Mouse (Mus musculus): Measurements from ENCODE around the gene Cdkal1. TPM values are rescaled to one million over a fixed set of nuclear protein-coding genes. Genes with fewer than 3 reads are reported as not detected.

The Cdkal1 gene
- polyA plus RNA-seq, 1 experiment from 2014 or later, result 34.0 TPM

- ATAC-seq (ENCODE audit: insufficient number of reproducible peaks, low FRiP score, low TSS enrichment, low read depth) (no peak), DNase-seq (ENCODE audit: low spot score) (no peak)
- H3K4me3 ChIP-seq (ENCODE audit: low read depth, low read length), result peak overlapping the region; percentile 78
- peak overlapping the region; percentile 78 for H3K27ac ChIP-seq (replicated peaks; ENCODE audit: low read depth, low read length)
- H3K27me3 ChIP-seq (ENCODE audit: control insufficient read depth, insufficient read depth, low read length), result no peaks in the 10 kb centered on the region
- no peaks in the 10 kb centered on the region for H3K9me3 ChIP-seq (ENCODE audit: control insufficient read depth, low read length)
- H3K36me3 ChIP-seq (ENCODE audit: control insufficient read depth, insufficient read depth, low read length), result peaks cover 2% of the 10 kb centered on the region; the same call in 1 of the 2 replicates
- H3K4me2 ChIP-seq (ENCODE audit: low read depth, severe bottlenecking), result peak overlapping the region; percentile 49
- WGBS, result under 1% methylated on average over 5 of the region's 5 CpGs
- no peaks in the 10 kb centered on the region for H3K4me1 ChIP-seq (ENCODE audit: control insufficient read depth, insufficient read depth, low read length)
- peak overlapping the region; percentile 88 for H3K9ac ChIP-seq (ENCODE audit: low read length)
Measured at GRCm38 (mm10) chr13:29854876-29855275, 598 bp downstream of the Cdkal1 start.

- H3K4me1 ChIP-seq (ENCODE audit: control insufficient read depth, insufficient read depth, low read length), result no peaks in the 10 kb centered on the region
- 66% methylated on average over 5 of the region's 5 CpGs for WGBS
- H3K4me3 ChIP-seq (ENCODE audit: low read depth, low read length), result no peak overlapping the region
- ATAC-seq (ENCODE audit: insufficient number of reproducible peaks, low FRiP score, low TSS enrichment, low read depth) (no peak), DNase-seq (ENCODE audit: low spot score) (no peak)
- H3K27me3 ChIP-seq (ENCODE audit: control insufficient read depth, insufficient read depth, low read length), result no peaks in the 10 kb centered on the region
- H3K27ac ChIP-seq (replicated peaks; ENCODE audit: low read depth, low read length), result no peak overlapping the region
- no peak overlapping the region for H3K9ac ChIP-seq (ENCODE audit: low read length)
- 0 out of 2 replicates have a peak, but pooled peaks cover 2% of the 10 kb centered on the region for H3K36me3 ChIP-seq (ENCODE audit: control insufficient read depth, insufficient read depth, low read length)
- H3K9me3 ChIP-seq (ENCODE audit: control insufficient read depth, low read length), result no peaks in the 10 kb centered on the region
- H3K4me2 ChIP-seq (ENCODE audit: low read depth, severe bottlenecking), result no peak overlapping the region
Measured at GRCm38 (mm10) chr13:29838409-29839047, 16.9 kb downstream of the Cdkal1 start.

GRCm38 (mm10) chr13:29835170-29835569 is 20.3 kb downstream of the Cdkal1 start:
- H3K36me3 ChIP-seq (ENCODE audit: control insufficient read depth, insufficient read depth, low read length), result 0 out of 2 replicates have a peak, but pooled peaks cover 2% of the 10 kb centered on the region
- no peak overlapping the region for H3K27ac ChIP-seq (replicated peaks; ENCODE audit: low read depth, low read length)
- H3K4me3 ChIP-seq (ENCODE audit: low read depth, low read length), result no peak overlapping the region
- H3K4me2 ChIP-seq (ENCODE audit: low read depth, severe bottlenecking), result no peak overlapping the region
- no peak overlapping the region for H3K9ac ChIP-seq (ENCODE audit: low read length)
- H3K27me3 ChIP-seq (ENCODE audit: control insufficient read depth, insufficient read depth, low read length), result no peaks in the 10 kb centered on the region
- no peaks in the 10 kb centered on the region for H3K4me1 ChIP-seq (ENCODE audit: control insufficient read depth, insufficient read depth, low read length)
- 44% methylated on average over 4 of the region's 4 CpGs for WGBS
- no peaks in the 10 kb centered on the region for H3K9me3 ChIP-seq (ENCODE audit: control insufficient read depth, low read length)
- DNase-seq (ENCODE audit: low spot score), result peak; percentile 61
- no peak for ATAC-seq (ENCODE audit: insufficient number of reproducible peaks, low FRiP score, low TSS enrichment, low read depth)

GRCm38 (mm10) chr13:29833751-29834150 is 21.7 kb downstream of the Cdkal1 start:
- H3K9me3 ChIP-seq (ENCODE audit: control insufficient read depth, low read length), result no peaks in the 10 kb centered on the region
- 0 out of 2 replicates have a peak, but pooled peaks cover 2% of the 10 kb centered on the region for H3K36me3 ChIP-seq (ENCODE audit: control insufficient read depth, insufficient read depth, low read length)
- H3K4me3 ChIP-seq (ENCODE audit: low read depth, low read length), result no peak overlapping the region
- 78% methylated on average over 8 of the region's 8 CpGs for WGBS
- no peak overlapping the region for H3K9ac ChIP-seq (ENCODE audit: low read length)
- no peak overlapping the region for H3K27ac ChIP-seq (replicated peaks; ENCODE audit: low read depth, low read length)
- H3K4me2 ChIP-seq (ENCODE audit: low read depth, severe bottlenecking), result no peak overlapping the region
- no peak for ATAC-seq (ENCODE audit: insufficient number of reproducible peaks, low FRiP score, low TSS enrichment, low read depth)
- no peak for DNase-seq (ENCODE audit: low spot score)
- no peaks in the 10 kb centered on the region for H3K4me1 ChIP-seq (ENCODE audit: control insufficient read depth, insufficient read depth, low read length)
- H3K27me3 ChIP-seq (ENCODE audit: control insufficient read depth, insufficient read depth, low read length), result no peaks in the 10 kb centered on the region

GRCm38 (mm10) chr13:29831126-29831525 is 24.3 kb downstream of the Cdkal1 start:
- Histone ChIP-seq H3K4me3 (ENCODE audit: low read depth, low read length) (no peak overlapping the region), H3K27ac (replicated peaks; ENCODE audit: low read depth, low read length) (no peak overlapping the region), H3K27me3 (ENCODE audit: control insufficient read depth, insufficient read depth, low read length) (no peaks in the 10 kb centered on the region), H3K36me3 (ENCODE audit: control insufficient read depth, insufficient read depth, low read length) (no peaks in the 10 kb centered on the region), H3K9ac (ENCODE audit: low read length) (no peak overlapping the region), H3K9me3 (ENCODE audit: control insufficient read depth, low read length) (no peaks in the 10 kb centered on the region), H3K4me2 (ENCODE audit: low read depth, severe bottlenecking) (no peak overlapping the region), H3K4me1 (ENCODE audit: control insufficient read depth, insufficient read depth, low read length) (no peaks in the 10 kb centered on the region)
- 79% methylated on average over 4 of the region's 4 CpGs for WGBS
- DNase-seq (ENCODE audit: low spot score), result no peak
- ATAC-seq (ENCODE audit: insufficient number of reproducible peaks, low FRiP score, low TSS enrichment, low read depth), result no peak

GRCm38 (mm10) chr13:29828032-29828431 is 27.4 kb downstream of the Cdkal1 start:
- no peak overlapping the region for H3K27ac ChIP-seq (replicated peaks; ENCODE audit: low read depth, low read length)

GRCm38 (mm10) chr13:29826469-29826868 is 29.0 kb downstream of the Cdkal1 start:
- H3K4me2 ChIP-seq (ENCODE audit: low read depth, severe bottlenecking), result no peak overlapping the region
- no peak overlapping the region for H3K27ac ChIP-seq (replicated peaks; ENCODE audit: low read depth, low read length)
- no peaks in the 10 kb centered on the region for H3K4me1 ChIP-seq (ENCODE audit: control insufficient read depth, insufficient read depth, low read length)
- no peak overlapping the region for H3K4me3 ChIP-seq (ENCODE audit: low read depth, low read length)
- WGBS, result 72% methylated on average over 2 of the region's 2 CpGs
- no peaks in the 10 kb centered on the region for H3K27me3 ChIP-seq (ENCODE audit: control insufficient read depth, insufficient read depth, low read length)
- H3K9me3 ChIP-seq (ENCODE audit: control insufficient read depth, low read length), result no peaks in the 10 kb centered on the region
- ATAC-seq (ENCODE audit: insufficient number of reproducible peaks, low FRiP score, low TSS enrichment, low read depth), result no peak
- no peak overlapping the region for H3K9ac ChIP-seq (ENCODE audit: low read length)
- DNase-seq (ENCODE audit: low spot score), result no peak
- no peaks in the 10 kb centered on the region for H3K36me3 ChIP-seq (ENCODE audit: control insufficient read depth, insufficient read depth, low read length)

More at GRCm38 (mm10) chr13:29828032-29828431, 27.4 kb downstream of the Cdkal1 start:
- Histone ChIP-seq H3K27me3 (ENCODE audit: control insufficient read depth, insufficient read depth, low read length) (no peaks in the 10 kb centered on the region), H3K4me1 (ENCODE audit: control insufficient read depth, insufficient read depth, low read length) (no peaks in the 10 kb centered on the region), H3K9ac (ENCODE audit: low read length) (no peak overlapping the region), H3K36me3 (ENCODE audit: control insufficient read depth, insufficient read depth, low read length) (no peaks in the 10 kb centered on the region), H3K4me2 (ENCODE audit: low read depth, severe bottlenecking) (no peak overlapping the region), H3K4me3 (ENCODE audit: low read depth, low read length) (no peak overlapping the region), H3K9me3 (ENCODE audit: control insufficient read depth, low read length) (no peaks in the 10 kb centered on the region)
- ATAC-seq (ENCODE audit: insufficient number of reproducible peaks, low FRiP score, low TSS enrichment, low read depth) (no peak), DNase-seq (ENCODE audit: low spot score) (no peak)
- WGBS, result 29% methylated on average over 1 of the region's 1 CpGs

GRCm38 (mm10) chr13:29826041-29826440 is 29.4 kb downstream of the Cdkal1 start:
- no peak overlapping the region for H3K4me3 ChIP-seq (ENCODE audit: low read depth, low read length)
- no peak overlapping the region for H3K4me2 ChIP-seq (ENCODE audit: low read depth, severe bottlenecking)
- no peak for ATAC-seq (ENCODE audit: insufficient number of reproducible peaks, low FRiP score, low TSS enrichment, low read depth)
- no peak overlapping the region for H3K27ac ChIP-seq (replicated peaks; ENCODE audit: low read depth, low read length)
- no peak overlapping the region for H3K9ac ChIP-seq (ENCODE audit: low read length)
- no peak for DNase-seq (ENCODE audit: low spot score)
- H3K9me3 ChIP-seq (ENCODE audit: control insufficient read depth, low read length), result no peaks in the 10 kb centered on the region
- H3K27me3 ChIP-seq (ENCODE audit: control insufficient read depth, insufficient read depth, low read length), result no peaks in the 10 kb centered on the region
- no peaks in the 10 kb centered on the region for H3K4me1 ChIP-seq (ENCODE audit: control insufficient read depth, insufficient read depth, low read length)
- no peaks in the 10 kb centered on the region for H3K36me3 ChIP-seq (ENCODE audit: control insufficient read depth, insufficient read depth, low read length)

- H3K9me3 ChIP-seq (ENCODE audit: control insufficient read depth, low read length), result no peaks in the 10 kb centered on the region
- H3K4me2 ChIP-seq (ENCODE audit: low read depth, severe bottlenecking), result no peak overlapping the region
- H3K36me3 ChIP-seq (ENCODE audit: control insufficient read depth, insufficient read depth, low read length), result no peaks in the 10 kb centered on the region
- no peak overlapping the region for H3K4me3 ChIP-seq (ENCODE audit: low read depth, low read length)
- no peak for ATAC-seq (ENCODE audit: insufficient number of reproducible peaks, low FRiP score, low TSS enrichment, low read depth)
- H3K27me3 ChIP-seq (ENCODE audit: control insufficient read depth, insufficient read depth, low read length), result no peaks in the 10 kb centered on the region
- WGBS, result 84% methylated on average over 4 of the region's 4 CpGs
- H3K9ac ChIP-seq (ENCODE audit: low read length), result no peak overlapping the region
- H3K4me1 ChIP-seq (ENCODE audit: control insufficient read depth, insufficient read depth, low read length), result no peaks in the 10 kb centered on the region
- no peak overlapping the region for H3K27ac ChIP-seq (replicated peaks; ENCODE audit: low read depth, low read length)
- DNase-seq (ENCODE audit: low spot score), result no peak
Measured at GRCm38 (mm10) chr13:29824797-29825196, 30.7 kb downstream of the Cdkal1 start.
